Mouse (Mus musculus): ENCODE results near the gene Ndufa13. TPM values are rescaled to one million over a fixed set of nuclear protein-coding genes. Genes with fewer than 3 reads are reported as not detected.

The Ndufa13 gene
- polyA plus RNA-seq, 2 experiments: 97.4 to 190 TPM

DNA sequence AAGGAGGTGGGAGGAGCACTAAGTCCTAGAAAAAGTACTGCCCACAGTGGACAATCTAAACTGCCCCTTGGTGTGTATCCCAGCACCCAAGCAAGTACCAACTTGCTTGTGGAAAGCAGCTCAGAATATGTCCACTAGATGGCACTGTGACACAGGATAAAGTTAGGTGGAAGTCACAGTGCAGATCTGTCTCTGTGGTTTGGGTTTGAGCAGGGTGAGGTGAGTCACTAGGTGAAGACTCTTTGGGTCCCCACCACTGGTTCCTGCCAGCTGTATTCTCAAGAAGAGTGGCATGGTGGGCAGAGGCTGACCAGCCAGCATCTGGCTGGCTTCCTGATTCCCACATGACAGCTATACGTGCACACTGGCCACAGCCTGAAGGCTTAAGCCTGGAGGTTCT, 16.7 kb upstream of the Ndufa13 start:
- ATAC-seq (ENCODE audit: low FRiP score, low read depth): peak; percentile 72
- no peaks in the 10 kb centered on the region for H3K27me3 ChIP-seq (ENCODE audit: control insufficient read depth, insufficient read depth, low read length)
- H3K4me3 ChIP-seq (replicated peaks; ENCODE audit: low read length): no peak overlapping the region
- H3K27ac ChIP-seq (replicated peaks; ENCODE audit: low read depth, low read length): no peak overlapping the region
- H3K36me3 ChIP-seq (ENCODE audit: control insufficient read depth, insufficient read depth, low read length): peaks cover 40% of the 10 kb centered on the region
- no peaks in the 10 kb centered on the region for H3K9me3 ChIP-seq (ENCODE audit: control insufficient read depth, low read length)
- 47% methylated on average over 1 of the region's 1 CpGs for WGBS
- peak; percentile 80 for DNase-seq (ENCODE audit: low spot score)
- peaks cover 4% of the 10 kb centered on the region; the same call in 1 of the 2 replicates for H3K4me1 ChIP-seq (ENCODE audit: control insufficient read depth, insufficient read depth, low read length)
- H3K4me2 ChIP-seq (replicated peaks; ENCODE audit: low read depth, low read length, severe bottlenecking): no peak overlapping the region
- no peak overlapping the region for H3K9ac ChIP-seq (ENCODE audit: low read depth, low read length, severe bottlenecking)
- no peak for TF ChIP-seq POLR2A (IDR thresholded peaks at IDR 0.05; ENCODE audit: borderline replicate concordance, extremely low read depth, insufficient read depth, insufficient read length)

DNA sequence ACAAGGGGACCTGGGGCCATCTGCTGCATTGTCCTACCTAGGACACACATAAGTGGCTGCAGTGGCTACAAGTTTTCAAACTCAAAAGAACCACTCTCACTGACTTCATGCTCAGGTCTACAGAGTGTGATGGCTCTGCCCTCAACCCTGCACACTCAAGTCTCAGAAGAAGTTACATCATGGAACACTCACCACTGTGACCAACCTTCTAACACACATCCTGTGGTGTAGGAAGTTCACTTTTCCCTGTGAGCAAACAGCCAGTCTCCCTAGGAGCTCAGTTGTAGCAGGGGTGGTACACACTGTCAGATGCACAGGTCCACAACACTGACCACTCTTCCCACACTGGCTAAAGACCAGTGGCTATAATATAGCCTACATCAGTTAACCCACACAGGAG, 16.1 kb upstream of the Ndufa13 start:
- Histone ChIP-seq H3K9me3 (ENCODE audit: control insufficient read depth, low read length) (no peaks in the 10 kb centered on the region), H3K27me3 (ENCODE audit: control insufficient read depth, insufficient read depth, low read length) (no peaks in the 10 kb centered on the region), H3K4me1 (ENCODE audit: control insufficient read depth, insufficient read depth, low read length) (peaks cover 4% of the 10 kb centered on the region; the same call in 1 of the 2 replicates), H3K36me3 (ENCODE audit: control insufficient read depth, insufficient read depth, low read length) (peaks cover 45% of the 10 kb centered on the region), H3K4me2 (replicated peaks; ENCODE audit: low read depth, low read length, severe bottlenecking) (no peak overlapping the region), H3K27ac (replicated peaks; ENCODE audit: low read depth, low read length) (no peak overlapping the region), H3K4me3 (replicated peaks; ENCODE audit: low read length) (no peak overlapping the region), H3K9ac (ENCODE audit: low read depth, low read length, severe bottlenecking) (no peak overlapping the region)
- DNase-seq (ENCODE audit: low spot score): no peak
- no peak for TF ChIP-seq POLR2A (IDR thresholded peaks at IDR 0.05; ENCODE audit: borderline replicate concordance, extremely low read depth, insufficient read depth, insufficient read length)
- ATAC-seq (ENCODE audit: low FRiP score, low read depth): no peak

DNA sequence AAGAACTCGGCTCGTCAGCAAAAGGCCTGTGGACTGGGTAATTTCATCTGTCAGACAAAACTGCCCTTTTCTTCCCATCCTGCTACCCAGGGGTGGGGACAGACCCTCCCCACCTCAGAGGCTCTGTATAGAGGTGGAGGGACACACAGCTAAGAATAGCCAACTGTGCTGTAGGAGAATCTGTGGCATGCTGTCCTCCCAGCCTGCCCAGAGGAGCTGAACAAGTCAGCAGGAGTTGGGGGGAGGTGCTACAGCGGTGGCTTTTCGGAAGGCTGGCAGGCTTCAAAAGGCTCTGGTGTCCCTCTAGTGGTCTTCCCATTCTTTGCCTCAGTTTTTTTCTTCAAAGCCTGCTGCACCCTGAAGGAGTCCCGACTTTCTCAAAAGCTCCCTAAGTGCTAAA, 13.4 kb upstream of the Ndufa13 start:
- Histone ChIP-seq H3K27ac (replicated peaks; ENCODE audit: low read depth, low read length) (no peak overlapping the region), H3K9me3 (ENCODE audit: control insufficient read depth, low read length) (no peaks in the 10 kb centered on the region), H3K9ac (ENCODE audit: low read depth, low read length, severe bottlenecking) (no peak overlapping the region), H3K27me3 (ENCODE audit: control insufficient read depth, insufficient read depth, low read length) (no peaks in the 10 kb centered on the region), H3K36me3 (ENCODE audit: control insufficient read depth, insufficient read depth, low read length) (peaks cover 72% of the 10 kb centered on the region), H3K4me3 (replicated peaks; ENCODE audit: low read length) (no peak overlapping the region), H3K4me2 (replicated peaks; ENCODE audit: low read depth, low read length, severe bottlenecking) (no peak overlapping the region), H3K4me1 (ENCODE audit: control insufficient read depth, insufficient read depth, low read length) (peaks cover 4% of the 10 kb centered on the region; the same call in 1 of the 2 replicates)
- DNase-seq (ENCODE audit: low spot score) (no peak), ATAC-seq (ENCODE audit: low FRiP score, low read depth) (no peak)
- WGBS: 62% methylated on average over 5 of the region's 5 CpGs
- no peak for TF ChIP-seq POLR2A (IDR thresholded peaks at IDR 0.05; ENCODE audit: borderline replicate concordance, extremely low read depth, insufficient read depth, insufficient read length)

DNA sequence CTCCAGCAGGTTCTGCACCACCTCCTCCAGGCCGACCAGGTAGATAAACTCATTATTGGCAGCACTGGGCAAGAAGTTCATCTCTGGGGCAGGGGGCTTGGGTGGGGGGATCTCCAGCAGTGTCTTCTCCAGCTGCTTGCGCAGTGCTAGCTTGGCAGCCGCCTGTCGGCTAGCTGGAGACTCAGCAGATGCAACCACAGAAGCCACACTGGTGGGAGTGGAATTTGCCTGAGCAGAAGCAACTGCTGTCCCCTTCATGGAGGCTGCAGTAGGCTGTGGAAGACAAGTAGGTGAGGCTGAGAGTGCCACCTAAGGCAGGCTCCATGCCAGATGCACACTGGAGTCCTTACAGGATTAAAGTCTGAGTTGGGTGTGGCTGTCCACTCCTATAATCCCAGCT, 12.2 kb upstream of the Ndufa13 start:
- Histone ChIP-seq H3K36me3 (ENCODE audit: control insufficient read depth, insufficient read depth, low read length) (peaks cover 84% of the 10 kb centered on the region), H3K27me3 (ENCODE audit: control insufficient read depth, insufficient read depth, low read length) (no peaks in the 10 kb centered on the region), H3K9ac (ENCODE audit: low read depth, low read length, severe bottlenecking) (no peak overlapping the region), H3K4me3 (replicated peaks; ENCODE audit: low read length) (no peak overlapping the region), H3K4me1 (ENCODE audit: control insufficient read depth, insufficient read depth, low read length) (no peaks in the 10 kb centered on the region), H3K4me2 (replicated peaks; ENCODE audit: low read depth, low read length, severe bottlenecking) (no peak overlapping the region), H3K27ac (replicated peaks; ENCODE audit: low read depth, low read length) (no peak overlapping the region), H3K9me3 (ENCODE audit: control insufficient read depth, low read length) (no peaks in the 10 kb centered on the region)
- ATAC-seq (ENCODE audit: low FRiP score, low read depth) (no peak), DNase-seq (ENCODE audit: low spot score) (no peak)
- 92% methylated on average over 4 of the region's 4 CpGs for WGBS
- TF ChIP-seq POLR2A (IDR thresholded peaks at IDR 0.05; ENCODE audit: borderline replicate concordance, extremely low read depth, insufficient read depth, insufficient read length): no peak

DNA sequence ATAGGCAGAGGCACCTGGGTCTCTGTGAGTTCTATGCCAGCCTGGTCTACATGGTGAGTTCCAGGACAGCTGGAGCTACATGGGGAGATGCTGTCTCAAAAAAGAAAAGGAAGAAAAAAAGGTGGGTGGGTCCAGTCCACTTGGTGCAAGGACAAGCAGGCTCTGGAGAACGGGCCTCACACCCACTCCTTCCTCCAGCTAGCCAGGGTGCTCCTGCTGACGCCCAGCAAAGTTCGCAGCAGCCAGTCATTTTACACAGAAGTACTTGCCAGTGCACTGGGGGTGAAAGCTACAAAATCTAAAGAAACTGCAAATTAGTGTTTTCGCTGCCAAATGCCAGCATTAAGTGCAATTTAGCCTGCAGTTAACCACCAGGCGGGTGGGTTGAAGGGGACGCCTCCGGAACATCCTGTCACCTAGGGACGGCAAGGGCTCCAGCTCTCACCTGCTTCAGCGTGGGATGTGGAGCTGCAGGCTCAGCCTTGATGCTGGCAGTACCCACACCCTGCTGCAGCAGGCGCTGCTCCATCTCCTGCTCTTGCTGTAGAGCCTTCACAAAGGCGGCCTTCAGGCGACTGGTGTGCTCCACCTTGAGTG, 10.2 kb upstream of the Ndufa13 start:
- no peaks in the 10 kb centered on the region for H3K4me1 ChIP-seq (ENCODE audit: control insufficient read depth, insufficient read depth, low read length)
- H3K36me3 ChIP-seq (ENCODE audit: control insufficient read depth, insufficient read depth, low read length): peaks cover 99% of the 10 kb centered on the region
- H3K9me3 ChIP-seq (ENCODE audit: control insufficient read depth, low read length): no peaks in the 10 kb centered on the region
- ATAC-seq (ENCODE audit: low FRiP score, low read depth) (no peak), DNase-seq (ENCODE audit: low spot score) (no peak)
- H3K4me3 ChIP-seq (replicated peaks; ENCODE audit: low read length): no peak overlapping the region
- 89% methylated on average over 12 of the region's 12 CpGs for WGBS
- H3K27ac ChIP-seq (replicated peaks; ENCODE audit: low read depth, low read length): no peak overlapping the region
- H3K9ac ChIP-seq (ENCODE audit: low read depth, low read length, severe bottlenecking): no peak overlapping the region
- H3K27me3 ChIP-seq (ENCODE audit: control insufficient read depth, insufficient read depth, low read length): no peaks in the 10 kb centered on the region
- TF ChIP-seq POLR2A (IDR thresholded peaks at IDR 0.05; ENCODE audit: borderline replicate concordance, extremely low read depth, insufficient read depth, insufficient read length): no peak
- no peak overlapping the region for H3K4me2 ChIP-seq (replicated peaks; ENCODE audit: low read depth, low read length, severe bottlenecking)

DNA sequence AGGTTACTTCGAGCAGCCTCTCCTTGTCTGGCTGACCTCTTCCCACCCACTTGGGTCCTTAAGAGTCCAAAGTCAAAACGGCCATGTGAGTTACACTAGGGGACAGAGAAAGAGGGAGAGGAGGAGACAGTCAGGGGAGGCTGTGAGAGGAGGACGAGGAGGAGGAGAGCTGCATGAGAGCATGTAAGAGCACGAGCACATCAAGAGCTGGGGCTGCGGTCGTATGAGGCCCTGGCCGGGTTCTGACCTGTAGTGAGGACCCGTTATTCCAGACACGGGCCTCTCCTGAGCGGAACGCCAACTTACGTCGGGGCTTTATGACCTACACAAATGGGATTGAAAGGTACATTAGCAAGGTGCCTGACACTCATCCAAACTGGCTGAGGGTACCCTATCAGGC, 9.6 kb upstream of the Ndufa13 start:
- H3K27me3 ChIP-seq (ENCODE audit: control insufficient read depth, insufficient read depth, low read length): no peaks in the 10 kb centered on the region
- peaks cover 99% of the 10 kb centered on the region for H3K36me3 ChIP-seq (ENCODE audit: control insufficient read depth, insufficient read depth, low read length)
- WGBS: 91% methylated on average over 13 of the region's 13 CpGs
- no peak overlapping the region for H3K9ac ChIP-seq (ENCODE audit: low read depth, low read length, severe bottlenecking)
- DNase-seq (ENCODE audit: low spot score) (no peak), ATAC-seq (ENCODE audit: low FRiP score, low read depth) (no peak)
- no peak for TF ChIP-seq POLR2A (IDR thresholded peaks at IDR 0.05; ENCODE audit: borderline replicate concordance, extremely low read depth, insufficient read depth, insufficient read length)
- H3K27ac ChIP-seq (replicated peaks; ENCODE audit: low read depth, low read length): no peak overlapping the region
- H3K9me3 ChIP-seq (ENCODE audit: control insufficient read depth, low read length): no peaks in the 10 kb centered on the region
- H3K4me2 ChIP-seq (replicated peaks; ENCODE audit: low read depth, low read length, severe bottlenecking): no peak overlapping the region
- no peaks in the 10 kb centered on the region for H3K4me1 ChIP-seq (ENCODE audit: control insufficient read depth, insufficient read depth, low read length)
- H3K4me3 ChIP-seq (replicated peaks; ENCODE audit: low read length): no peak overlapping the region
